Mouse (Mus musculus): ENCODE measurements around the gene Gm47985. TPM values are rescaled to one million over a fixed set of nuclear protein-coding genes. Genes with fewer than 3 reads are reported as not detected.
"Not testable (repeated sequence)": the region's sequence is repeated elsewhere in the genome, so short reads cannot be mapped to it uniquely, and the experiment has no call there.

Gene Gm47985
- total and polyA plus RNA-seq, 3 experiments: 0.19 to 0.25 TPM; not detected in 1

DNA sequence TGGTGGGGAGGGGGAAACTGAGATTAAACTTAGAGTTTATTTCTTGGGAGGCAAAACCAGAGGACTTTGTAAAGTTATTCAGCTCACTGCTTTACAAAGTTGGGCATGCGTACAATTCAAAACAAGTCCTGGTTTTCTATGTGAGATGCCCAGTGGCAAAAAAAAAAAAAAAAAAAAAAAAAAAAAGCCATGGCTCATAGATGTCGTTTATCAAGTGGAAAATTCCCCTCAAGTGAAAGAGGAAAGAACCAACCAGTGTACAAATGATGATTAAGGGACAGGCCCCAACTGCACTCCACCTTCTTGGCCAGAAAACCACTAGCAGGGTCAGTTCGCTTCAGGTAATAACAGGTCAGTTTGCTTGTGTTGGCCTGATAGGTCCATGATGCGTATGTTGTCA is 6.1 kb downstream of the Gm47985 start:
- Histone ChIP-seq H3K36me3 (ENCODE audit: control insufficient read depth in 1 of 2, insufficient read depth in 2 of 2, low read length in 2 of 2) (peaks cover 0 to 2% of the 10 kb centered on the region in 2 experiments; a peak in 1 of 4 replicates), H3K27ac (ENCODE audit: control insufficient read depth, low read depth, low read length) (no peak overlapping the region), H3K4me3 (ENCODE audit: control insufficient read depth in 1 of 2, insufficient read depth in 1 of 2, low read depth in 2 of 2, low read length in 2 of 2) (no peak overlapping the region), H3K27me3 (ENCODE audit: control insufficient read depth in 1 of 2, insufficient read depth in 2 of 2, low read length in 2 of 2) (no peaks in the 10 kb centered on the region), H3K4me1 (ENCODE audit: control insufficient read depth in 1 of 2, insufficient read depth in 2 of 2, low read length in 2 of 2) (no peaks in the 10 kb centered on the region; a peak in 1 of 4 replicates), H3K79me2 (ENCODE audit: control insufficient read depth, insufficient read depth, low read length, poor library complexity) (no peaks in the 10 kb centered on the region), H3K9me3 (replicated peaks; ENCODE audit: insufficient read depth, low read length) (no peaks in the 10 kb centered on the region), H3K9ac (ENCODE audit: control insufficient read depth, low read depth, low read length, poor library complexity, severe bottlenecking) (no peak overlapping the region)
- no peak for DNase-seq (ENCODE audit: low read depth, low spot score)
- TF ChIP-seq USF1 (IDR thresholded peaks at IDR 0.05; ENCODE audit: low read depth, low read length) (no peak), ZNF384 (IDR thresholded peaks at IDR 0.05; ENCODE audit: low read depth, low read length) (peak; percentile 90)

DNA sequence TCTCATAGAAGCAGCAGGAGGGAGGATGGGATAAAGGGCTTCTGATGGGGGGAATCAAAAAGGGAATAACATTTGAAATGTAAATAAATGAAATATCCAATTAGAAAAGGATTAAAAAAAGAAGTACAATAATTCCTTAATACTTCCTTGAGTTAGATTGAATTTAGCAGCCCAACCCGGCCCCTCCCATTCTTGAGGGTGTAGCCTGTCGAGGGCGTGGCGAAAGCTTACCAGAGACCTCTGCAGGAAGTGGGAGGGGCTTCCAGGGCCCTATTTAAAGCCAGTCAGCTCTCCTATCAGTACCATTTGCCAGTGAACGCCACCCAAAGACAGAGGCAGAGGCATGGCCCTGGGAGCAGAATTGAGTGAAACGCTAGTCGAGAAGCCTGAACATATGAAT is 9.7 kb downstream of the Gm47985 start, which contains the start of gene Gm8947:
Gene Gm8947, plus strand, starts transcription at position 302 of the 400 bp plus-strand sequence.
- not testable (repeated sequence) for H3K79me2 ChIP-seq (ENCODE audit: control insufficient read depth, insufficient read depth, low read length, poor library complexity); H3K9me3 ChIP-seq (replicated peaks; ENCODE audit: insufficient read depth, low read length); H3K27me3 ChIP-seq (ENCODE audit: control insufficient read depth in 1 of 2, insufficient read depth in 2 of 2, low read length in 2 of 2); H3K9ac ChIP-seq (ENCODE audit: control insufficient read depth, low read depth, low read length, poor library complexity, severe bottlenecking); DNase-seq (ENCODE audit: low read depth, low spot score); H3K4me3 ChIP-seq (ENCODE audit: control insufficient read depth in 1 of 2, insufficient read depth in 1 of 2, low read depth in 2 of 2, low read length in 2 of 2); H3K27ac ChIP-seq (ENCODE audit: control insufficient read depth, low read depth, low read length); H3K4me1 ChIP-seq (ENCODE audit: control insufficient read depth in 1 of 2, insufficient read depth in 2 of 2, low read length in 2 of 2); H3K36me3 ChIP-seq (ENCODE audit: control insufficient read depth in 1 of 2, insufficient read depth in 2 of 2, low read length in 2 of 2)

DNA sequence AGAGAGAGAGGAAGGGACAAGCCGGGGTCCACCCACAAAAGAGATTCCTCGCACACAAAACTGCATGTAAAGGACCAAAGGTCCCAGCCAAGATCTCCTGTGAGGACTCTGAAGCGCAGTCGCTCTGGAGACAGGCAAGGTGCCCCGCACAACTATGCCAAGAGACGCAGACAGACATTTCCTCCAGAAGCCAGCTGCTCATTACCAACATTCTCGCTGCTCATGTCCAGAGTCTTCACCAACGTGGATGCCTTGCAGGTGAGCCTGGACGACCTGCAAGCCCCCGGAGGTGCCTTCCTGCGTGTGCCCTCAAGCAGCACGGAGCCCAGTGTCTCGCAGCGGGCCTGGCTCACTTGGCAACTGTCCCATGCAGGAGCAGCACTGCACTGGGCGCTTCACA is 10.4 kb downstream of the Gm47985 start:
- H3K4me3 ChIP-seq (ENCODE audit: control insufficient read depth in 1 of 2, insufficient read depth in 1 of 2, low read depth in 2 of 2, low read length in 2 of 2); H3K27ac ChIP-seq (ENCODE audit: control insufficient read depth, low read depth, low read length); H3K9ac ChIP-seq (ENCODE audit: control insufficient read depth, low read depth, low read length, poor library complexity, severe bottlenecking); DNase-seq (ENCODE audit: low read depth, low spot score); H3K36me3 ChIP-seq (ENCODE audit: control insufficient read depth in 1 of 2, insufficient read depth in 2 of 2, low read length in 2 of 2); H3K27me3 ChIP-seq (ENCODE audit: control insufficient read depth in 1 of 2, insufficient read depth in 2 of 2, low read length in 2 of 2); H3K4me1 ChIP-seq (ENCODE audit: control insufficient read depth in 1 of 2, insufficient read depth in 2 of 2, low read length in 2 of 2); H3K79me2 ChIP-seq (ENCODE audit: control insufficient read depth, insufficient read depth, low read length, poor library complexity); H3K9me3 ChIP-seq (replicated peaks; ENCODE audit: insufficient read depth, low read length): not testable (repeated sequence)

DNA sequence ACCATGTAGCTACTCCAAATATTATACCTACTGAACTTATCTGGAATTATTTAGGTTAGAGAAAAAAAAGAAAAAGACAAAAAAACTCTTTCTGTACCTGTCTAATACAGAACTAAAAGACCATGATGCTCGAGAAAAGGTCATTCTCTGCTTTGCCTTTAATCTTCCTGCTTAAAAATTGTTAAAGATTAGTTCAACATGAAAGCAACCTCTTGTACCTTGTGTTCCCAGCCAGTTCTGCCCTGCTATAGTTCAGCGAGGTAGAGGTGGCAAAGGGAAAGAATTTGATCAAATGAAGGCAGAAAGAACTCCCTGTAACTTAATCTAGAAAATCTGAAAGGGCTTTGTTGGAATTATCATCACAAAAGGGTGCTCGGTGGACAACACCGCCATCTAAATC is 13.6 kb downstream of the Gm47985 start:
- not testable (repeated sequence) for H3K79me2 ChIP-seq (ENCODE audit: control insufficient read depth, insufficient read depth, low read length, poor library complexity); H3K4me3 ChIP-seq (ENCODE audit: control insufficient read depth in 1 of 2, insufficient read depth in 1 of 2, low read depth in 2 of 2, low read length in 2 of 2); H3K27me3 ChIP-seq (ENCODE audit: control insufficient read depth in 1 of 2, insufficient read depth in 2 of 2, low read length in 2 of 2); H3K4me1 ChIP-seq (ENCODE audit: control insufficient read depth in 1 of 2, insufficient read depth in 2 of 2, low read length in 2 of 2); H3K27ac ChIP-seq (ENCODE audit: control insufficient read depth, low read depth, low read length); DNase-seq (ENCODE audit: low read depth, low spot score); H3K9ac ChIP-seq (ENCODE audit: control insufficient read depth, low read depth, low read length, poor library complexity, severe bottlenecking); H3K9me3 ChIP-seq (replicated peaks; ENCODE audit: insufficient read depth, low read length); H3K36me3 ChIP-seq (ENCODE audit: control insufficient read depth in 1 of 2, insufficient read depth in 2 of 2, low read length in 2 of 2)

DNA sequence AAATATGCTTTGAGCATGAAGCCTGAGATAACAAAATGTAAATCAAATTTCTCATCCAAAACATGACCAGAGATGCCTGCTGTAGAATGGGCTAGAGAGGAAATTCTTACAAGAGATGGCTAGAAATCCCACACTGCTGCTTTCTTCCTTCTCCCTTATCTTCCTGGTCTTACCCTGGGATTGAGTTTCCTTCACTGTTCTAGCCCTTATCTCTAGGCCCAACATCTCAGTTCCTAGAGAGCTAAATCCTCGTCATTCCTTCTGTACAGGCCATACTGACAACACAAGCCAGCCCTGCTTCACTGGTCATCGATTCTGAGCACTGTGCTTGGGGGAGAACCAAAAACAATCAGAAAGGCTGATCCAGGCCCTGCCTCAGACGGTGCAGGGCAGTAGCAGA is 14.4 kb downstream of the Gm47985 start:
- not testable (repeated sequence) for H3K4me1 ChIP-seq (ENCODE audit: control insufficient read depth in 1 of 2, insufficient read depth in 2 of 2, low read length in 2 of 2); H3K27me3 ChIP-seq (ENCODE audit: control insufficient read depth in 1 of 2, insufficient read depth in 2 of 2, low read length in 2 of 2); H3K4me3 ChIP-seq (ENCODE audit: control insufficient read depth in 1 of 2, insufficient read depth in 1 of 2, low read depth in 2 of 2, low read length in 2 of 2); H3K9me3 ChIP-seq (replicated peaks; ENCODE audit: insufficient read depth, low read length); H3K79me2 ChIP-seq (ENCODE audit: control insufficient read depth, insufficient read depth, low read length, poor library complexity); H3K9ac ChIP-seq (ENCODE audit: control insufficient read depth, low read depth, low read length, poor library complexity, severe bottlenecking); DNase-seq (ENCODE audit: low read depth, low spot score); H3K27ac ChIP-seq (ENCODE audit: control insufficient read depth, low read depth, low read length); H3K36me3 ChIP-seq (ENCODE audit: control insufficient read depth in 1 of 2, insufficient read depth in 2 of 2, low read length in 2 of 2)
